Mouse (Mus musculus): ENCODE data around the gene Kif5a. TPM values are rescaled to one million over a fixed set of nuclear protein-coding genes. Genes with fewer than 3 reads are reported as not detected.

Kif5a gene
- polyA plus RNA-seq, 1 experiment from 2014 or later = 5.6 TPM

- no peak for ATAC-seq (ENCODE audit: insufficient read depth, low FRiP score, low read depth)
- Histone ChIP-seq H3K4me3 (replicated peaks) (no peak overlapping the region), H3K27ac (no peak overlapping the region), H3K36me3 (peaks cover 51% of the 10 kb centered on the region), H3K9me3 (no peaks in the 10 kb centered on the region), H3K27me3 (replicated peaks) (no peaks in the 10 kb centered on the region), H3K9ac (no peak overlapping the region), H3K4me1 (peaks cover 21% of the 10 kb centered on the region), H3K4me2 (no peak overlapping the region)
- 87% methylated on average over 10 of the region's 10 CpGs for WGBS
Observed at GRCm38 (mm10) chr10:127294895-127295510, 31.9 kb upstream of the Kif5a start.

- no peak overlapping the region for H3K4me3 ChIP-seq (replicated peaks)
- no peaks in the 10 kb centered on the region for H3K9me3 ChIP-seq
- H3K4me2 ChIP-seq = no peak overlapping the region
- peaks cover 38% of the 10 kb centered on the region for H3K36me3 ChIP-seq
- no peak overlapping the region for H3K9ac ChIP-seq
- ATAC-seq (ENCODE audit: insufficient read depth, low FRiP score, low read depth) = no peak
- peaks cover 24% of the 10 kb centered on the region for H3K4me1 ChIP-seq
- no peaks in the 10 kb centered on the region for H3K27me3 ChIP-seq (replicated peaks)
- WGBS = 83% methylated on average over 3 of the region's 3 CpGs
- H3K27ac ChIP-seq = no peak overlapping the region
Observed at GRCm38 (mm10) chr10:127293590-127294113, 30.5 kb upstream of the Kif5a start.

- Histone ChIP-seq H3K36me3 (peaks cover 38% of the 10 kb centered on the region), H3K4me1 (peaks cover 24% of the 10 kb centered on the region), H3K9ac (no peak overlapping the region), H3K9me3 (no peaks in the 10 kb centered on the region), H3K4me2 (0 out of 2 replicates have a peak overlapping the region, but pooled peaks have one; percentile 13), H3K4me3 (replicated peaks) (no peak overlapping the region), H3K27me3 (replicated peaks) (no peaks in the 10 kb centered on the region), H3K27ac (peak overlapping the region; percentile 94; the same call in 1 of the 2 replicates)
- no peak for ATAC-seq (ENCODE audit: insufficient read depth, low FRiP score, low read depth)
- WGBS = 73% methylated on average over 6 of the region's 6 CpGs
Observed at GRCm38 (mm10) chr10:127292987-127293538, 29.9 kb upstream of the Kif5a start.

GRCm38 (mm10) chr10:127291881-127292638 is 28.9 kb upstream of the Kif5a start:
- peak overlapping the region; percentile 94 for H3K27ac ChIP-seq

GRCm38 (mm10) chr10:127290930-127291880 is 28.1 kb upstream of the Kif5a start:
- H3K9me3 ChIP-seq = no peaks in the 10 kb centered on the region
- peaks cover 24% of the 10 kb centered on the region for H3K36me3 ChIP-seq
- 2% methylated on average over 19 of the region's 19 CpGs for WGBS
- ATAC-seq (ENCODE audit: insufficient read depth, low FRiP score, low read depth) = peak; percentile 17
- H3K4me2 ChIP-seq = peak overlapping the region; percentile 86
- peaks cover 42% of the 10 kb centered on the region for H3K4me1 ChIP-seq
- H3K4me3 ChIP-seq (replicated peaks) = peak overlapping the region; percentile 71
- H3K9ac ChIP-seq = peak overlapping the region; percentile 47; the same call in 1 of the 2 replicates
- H3K27ac ChIP-seq = peak overlapping the region; percentile 94
- no peaks in the 10 kb centered on the region for H3K27me3 ChIP-seq (replicated peaks)

More at GRCm38 (mm10) chr10:127291881-127292638, 28.9 kb upstream of the Kif5a start:
- Histone ChIP-seq H3K36me3 (peaks cover 31% of the 10 kb centered on the region), H3K4me2 (peak overlapping the region; percentile 86), H3K9ac (peak overlapping the region; percentile 47; the same call in 1 of the 2 replicates), H3K27me3 (replicated peaks) (no peaks in the 10 kb centered on the region), H3K4me1 (peaks cover 33% of the 10 kb centered on the region), H3K4me3 (replicated peaks) (peak overlapping the region; percentile 71), H3K9me3 (no peaks in the 10 kb centered on the region)
- ATAC-seq (ENCODE audit: insufficient read depth, low FRiP score, low read depth) = no peak; the same call in 1 of the 2 replicates
- 35% methylated on average over 5 of the region's 5 CpGs for WGBS

- Histone ChIP-seq H3K4me2 (peak overlapping the region; percentile 86), H3K36me3 (peaks cover 24% of the 10 kb centered on the region), H3K9ac (peak overlapping the region; percentile 67; the same call in 1 of the 2 replicates), H3K27me3 (replicated peaks) (no peaks in the 10 kb centered on the region), H3K9me3 (no peaks in the 10 kb centered on the region), H3K27ac (peak overlapping the region; percentile 100), H3K4me1 (peaks cover 50% of the 10 kb centered on the region), H3K4me3 (replicated peaks) (peak overlapping the region; percentile 71)
- peak; percentile 91 for ATAC-seq (ENCODE audit: insufficient read depth, low FRiP score, low read depth)
- 0% methylated on average over 44 of the region's 47 CpGs for WGBS
Observed at GRCm38 (mm10) chr10:127290307-127290929, 27.3 kb upstream of the Kif5a start.

- peak; percentile 12; the same call in 1 of the 2 replicates for ATAC-seq (ENCODE audit: insufficient read depth, low FRiP score, low read depth)
- Histone ChIP-seq H3K27me3 (replicated peaks) (no peaks in the 10 kb centered on the region), H3K4me2 (peak overlapping the region; percentile 86), H3K4me3 (replicated peaks) (peak overlapping the region; percentile 71), H3K9me3 (no peaks in the 10 kb centered on the region), H3K9ac (peak overlapping the region; percentile 67; the same call in 1 of the 2 replicates), H3K4me1 (peaks cover 56% of the 10 kb centered on the region), H3K36me3 (peaks cover 25% of the 10 kb centered on the region), H3K27ac (peak overlapping the region; percentile 100)
- 1% methylated on average over 15 of the region's 15 CpGs for WGBS
Observed at GRCm38 (mm10) chr10:127289573-127290191, 26.5 kb upstream of the Kif5a start.

GRCm38 (mm10) chr10:127288800-127289572 is 25.8 kb upstream of the Kif5a start, which contains the start of gene Mbd6:
TSS of gene Mbd6 (minus strand) at chr10:127289018.
- peak within 1 kb of the TSS; percentile 67 for H3K9ac ChIP-seq
- H3K9me3 ChIP-seq = no peaks in the 10 kb centered on the region
- no peaks in the 10 kb centered on the region for H3K27me3 ChIP-seq (replicated peaks)
- H3K4me2 ChIP-seq = peak within 1 kb of the TSS; percentile 86
- peak within 1 kb of the TSS; percentile 71 for H3K4me3 ChIP-seq (replicated peaks)
- peaks cover 23% of the 10 kb centered on the region for H3K36me3 ChIP-seq
- peaks cover 56% of the 10 kb centered on the region for H3K4me1 ChIP-seq
- peak within 1 kb of the TSS; percentile 100 for H3K27ac ChIP-seq
- ATAC-seq (ENCODE audit: insufficient read depth, low FRiP score, low read depth) = peak; percentile 32
- WGBS = under 1% methylated on average over 26 of the region's 65 CpGs

- H3K4me1 ChIP-seq = peaks cover 53% of the 10 kb centered on the region
- H3K27me3 ChIP-seq (replicated peaks) = no peaks in the 10 kb centered on the region
- 1% methylated on average over 13 of the region's 28 CpGs for WGBS
- peaks cover 24% of the 10 kb centered on the region for H3K36me3 ChIP-seq
- peak overlapping the region; percentile 86 for H3K4me2 ChIP-seq
- ATAC-seq (ENCODE audit: insufficient read depth, low FRiP score, low read depth) = peak; percentile 6
- peak overlapping the region; percentile 71 for H3K4me3 ChIP-seq (replicated peaks)
- peak overlapping the region; percentile 67 for H3K9ac ChIP-seq
- H3K27ac ChIP-seq = peak overlapping the region; percentile 100
- H3K9me3 ChIP-seq = no peaks in the 10 kb centered on the region
Observed at GRCm38 (mm10) chr10:127288328-127288799, 25.2 kb upstream of the Kif5a start.

GRCm38 (mm10) chr10:127287936-127288293 is 24.8 kb upstream of the Kif5a start:
- H3K27ac ChIP-seq = peak overlapping the region; percentile 100
- peaks cover 28% of the 10 kb centered on the region for H3K36me3 ChIP-seq
- no peak for ATAC-seq (ENCODE audit: insufficient read depth, low FRiP score, low read depth)
- no peaks in the 10 kb centered on the region for H3K9me3 ChIP-seq
- WGBS = 0% methylated on average over 3 of the region's 3 CpGs
- peak overlapping the region; percentile 71 for H3K4me3 ChIP-seq (replicated peaks)
- no peaks in the 10 kb centered on the region for H3K27me3 ChIP-seq (replicated peaks)
- H3K9ac ChIP-seq = peak overlapping the region; percentile 67
- H3K4me1 ChIP-seq = peaks cover 50% of the 10 kb centered on the region
- peak overlapping the region; percentile 86 for H3K4me2 ChIP-seq
